Mouse (Mus musculus) brain, embryonic 18.5 days (tissue): ENCODE measurements around the gene BC030867.
"Not testable (repeated sequence)": the region's sequence is repeated elsewhere in the genome, so short reads cannot be mapped to it uniquely, and the experiment has no call there.

Experiments used
- DNase-seq: peaks from one replicate; pipeline ENCODE4 v3.0.0-alpha.2; 2012; ENCODE audit warnings: low read depth, low spot score

Gene BC030867

DNA sequence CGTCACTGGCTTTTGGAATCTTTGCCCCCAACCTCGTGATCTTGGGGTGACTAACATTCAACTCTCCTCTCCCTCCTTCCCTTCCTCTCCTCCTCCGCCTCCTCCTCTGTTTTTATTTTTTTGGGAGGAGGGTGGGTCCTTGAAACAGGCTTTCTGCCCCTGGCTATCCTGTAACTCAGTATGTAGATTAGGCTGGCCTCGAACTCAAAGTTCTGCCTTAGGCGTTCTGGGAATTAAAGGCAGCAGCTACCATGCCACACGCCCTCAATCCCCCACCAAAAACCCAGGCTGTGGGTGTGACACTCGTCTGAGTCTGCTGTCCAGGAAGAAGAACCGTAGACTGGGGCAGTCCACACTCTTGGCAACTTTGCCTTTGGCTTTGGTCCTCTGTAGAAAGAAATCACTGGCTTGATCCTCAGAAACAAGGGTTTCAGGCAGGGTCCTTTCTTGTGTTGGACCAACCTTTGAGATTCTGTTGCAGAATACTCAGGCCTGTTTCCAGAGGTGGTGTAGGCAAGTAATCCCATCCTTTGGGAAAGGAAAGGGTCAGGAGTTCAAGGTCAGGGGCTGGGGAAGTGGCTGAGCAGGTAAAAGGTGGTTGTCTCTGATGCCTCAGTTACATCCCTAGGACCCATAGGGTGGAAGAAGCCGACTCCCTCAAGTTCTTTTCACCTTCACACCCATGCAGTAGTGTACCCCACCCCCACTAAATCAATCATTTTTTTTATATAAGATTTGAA is 839 bp downstream of the BC030867 start:
- DNase-seq = no peak

DNA sequence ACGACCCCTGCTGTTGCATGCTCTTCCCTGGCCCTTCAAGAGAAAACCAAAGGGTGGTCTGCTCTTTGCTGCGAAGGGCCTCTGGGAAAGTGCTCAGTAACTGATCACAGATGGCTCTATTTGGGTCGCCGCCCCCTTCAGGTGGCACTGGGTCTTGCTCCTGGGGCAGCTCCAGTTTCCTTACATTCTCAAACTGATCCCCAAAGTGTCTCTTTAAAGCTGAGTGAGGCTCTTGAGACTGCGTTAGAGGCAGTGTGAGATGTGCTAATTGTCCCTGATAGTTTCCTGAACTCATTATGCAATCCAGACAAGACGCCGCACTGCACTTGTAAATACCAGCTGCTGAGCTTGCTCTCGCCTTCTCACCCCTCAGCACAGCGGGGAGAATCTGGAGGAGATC is 8.8 kb downstream of the BC030867 start:
- DNase-seq = no peak

DNA sequence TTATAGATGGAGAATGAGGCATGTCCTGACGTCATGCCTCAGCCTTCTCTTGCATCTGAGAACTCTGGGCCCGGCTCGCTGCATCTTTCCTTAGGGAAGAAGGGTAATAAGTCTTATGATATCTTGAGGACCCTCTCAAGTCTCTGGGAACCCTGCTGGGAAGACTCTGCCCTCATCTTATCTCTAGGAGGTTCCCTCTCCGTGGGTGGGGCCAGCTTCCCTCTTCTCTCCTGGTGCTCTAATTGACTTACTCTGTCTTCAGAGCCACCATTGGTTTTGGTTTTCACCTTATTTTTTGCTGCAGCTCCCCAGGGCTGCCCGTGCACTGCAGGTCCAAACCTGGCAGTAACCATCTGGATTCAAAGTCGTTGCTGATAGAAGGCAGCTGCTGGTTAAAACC is 9.4 kb downstream of the BC030867 start:
- DNase-seq = no peak

DNA sequence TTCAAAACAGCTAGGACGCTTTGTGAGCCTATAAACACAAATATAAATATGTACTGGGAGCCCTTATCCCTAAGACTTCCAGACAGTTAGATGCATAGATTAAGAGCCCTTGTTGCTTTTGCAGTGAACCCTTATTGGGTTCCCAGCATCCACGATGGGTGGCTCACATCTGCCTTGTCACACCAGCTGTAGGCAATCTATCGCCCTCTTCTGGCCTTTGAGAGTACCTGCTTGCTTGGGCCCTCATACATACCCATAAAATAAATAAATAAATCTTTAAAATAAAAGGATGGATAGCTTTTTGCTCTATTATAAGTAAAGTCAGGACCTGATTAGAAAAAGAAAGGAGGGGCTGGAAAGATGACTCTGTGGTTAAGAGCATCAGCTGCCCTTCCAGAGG is 9.8 kb downstream of the BC030867 start:
- DNase-seq = no peak

DNA sequence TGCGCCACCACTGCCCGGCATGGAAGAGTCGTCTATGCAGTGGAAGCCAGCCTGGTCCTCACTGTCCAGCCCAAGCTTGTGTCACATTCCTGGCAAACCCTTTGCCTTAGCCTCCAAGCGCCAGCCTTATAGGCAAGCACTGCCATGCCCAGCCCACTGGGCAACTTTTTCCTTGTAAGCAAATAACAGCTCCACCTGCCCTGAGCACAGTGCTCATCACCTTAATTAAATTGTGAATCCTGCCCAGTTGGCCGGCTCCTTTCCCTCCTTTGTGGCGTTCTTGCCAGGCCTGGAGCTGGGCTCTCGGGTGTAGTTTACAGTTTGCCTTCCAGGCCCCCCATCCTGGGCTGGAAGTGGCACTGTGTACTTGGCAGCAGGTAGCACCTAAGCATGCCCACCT is 14.5 kb downstream of the BC030867 start:
- no peak for DNase-seq

DNA sequence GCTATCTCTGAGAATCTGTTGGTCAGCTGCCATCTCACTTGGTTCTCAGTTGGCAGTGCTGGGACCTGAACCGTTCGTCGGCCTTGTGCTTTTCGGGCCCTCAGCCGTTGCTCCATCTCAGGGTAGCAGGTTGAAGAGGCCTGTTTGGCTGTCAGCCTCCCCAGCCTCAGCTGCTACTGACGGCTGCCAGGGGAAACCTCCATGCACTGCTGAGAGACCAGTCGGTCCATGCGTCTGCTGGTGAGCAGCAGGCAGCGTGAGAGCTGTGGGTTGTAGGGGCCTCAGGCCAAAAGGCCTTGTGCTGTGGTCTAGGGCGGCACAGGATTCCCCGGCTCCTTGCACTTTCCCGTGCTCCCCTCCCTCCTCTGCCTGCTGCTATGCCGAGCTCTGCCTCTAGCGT is 17.1 kb downstream of the BC030867 start:
- no peak for DNase-seq

DNA sequence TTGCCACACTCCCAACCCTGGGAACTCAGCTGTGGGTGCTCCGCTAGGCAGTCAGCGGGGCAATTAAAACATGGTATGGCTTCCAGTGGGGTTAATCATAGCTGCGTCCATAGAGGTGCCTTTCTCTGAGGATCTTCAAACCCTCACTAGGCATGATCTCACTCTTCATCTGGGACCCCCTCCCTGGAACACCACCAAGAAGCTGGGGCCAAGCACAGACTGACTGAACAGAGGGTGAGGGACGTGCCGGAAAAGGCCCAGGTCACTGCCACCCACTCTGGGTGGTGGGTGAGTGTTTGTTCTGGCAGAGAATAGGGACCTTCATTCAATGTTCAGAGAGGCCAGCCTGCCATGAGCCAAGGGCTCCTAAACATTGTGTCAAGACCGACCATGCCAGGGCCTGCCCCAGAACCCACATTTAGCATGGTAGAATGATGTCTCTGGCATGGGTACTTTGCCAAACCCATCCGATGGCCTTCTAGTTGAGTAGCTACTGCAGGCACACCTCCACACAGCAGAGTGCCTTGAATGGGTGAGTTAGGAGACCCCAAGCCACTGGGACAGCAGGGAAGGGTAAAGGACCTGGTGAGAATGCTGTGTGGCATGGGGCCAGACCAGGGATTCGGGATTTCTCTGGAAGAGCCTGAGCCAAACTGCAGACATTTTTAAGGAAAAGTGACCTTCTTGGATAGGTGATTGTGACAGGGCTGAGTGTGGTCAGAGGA is 18.1 kb downstream of the BC030867 start:
- no peak for DNase-seq

DNA sequence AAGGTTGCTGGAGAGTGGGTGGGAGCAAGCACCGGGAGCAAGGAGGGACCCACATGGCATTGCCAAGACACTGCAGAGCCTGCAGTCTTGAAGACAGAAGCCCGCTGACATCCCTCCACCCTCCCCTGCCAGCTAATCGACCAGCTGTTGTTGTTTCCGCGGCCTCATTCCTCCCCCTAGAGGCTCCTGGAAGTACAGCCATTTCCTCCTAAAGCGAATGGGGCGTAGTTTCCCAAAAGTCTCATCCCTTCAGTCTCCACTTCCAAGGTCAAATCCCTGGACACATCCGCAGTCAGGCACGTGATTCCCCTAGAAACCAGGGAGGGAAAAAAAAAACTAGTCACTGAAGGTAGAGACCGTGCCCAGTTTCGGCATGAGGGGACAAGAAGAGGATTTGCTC is 18.8 kb downstream of the BC030867 start:
- peak; percentile 42 for DNase-seq

DNA sequence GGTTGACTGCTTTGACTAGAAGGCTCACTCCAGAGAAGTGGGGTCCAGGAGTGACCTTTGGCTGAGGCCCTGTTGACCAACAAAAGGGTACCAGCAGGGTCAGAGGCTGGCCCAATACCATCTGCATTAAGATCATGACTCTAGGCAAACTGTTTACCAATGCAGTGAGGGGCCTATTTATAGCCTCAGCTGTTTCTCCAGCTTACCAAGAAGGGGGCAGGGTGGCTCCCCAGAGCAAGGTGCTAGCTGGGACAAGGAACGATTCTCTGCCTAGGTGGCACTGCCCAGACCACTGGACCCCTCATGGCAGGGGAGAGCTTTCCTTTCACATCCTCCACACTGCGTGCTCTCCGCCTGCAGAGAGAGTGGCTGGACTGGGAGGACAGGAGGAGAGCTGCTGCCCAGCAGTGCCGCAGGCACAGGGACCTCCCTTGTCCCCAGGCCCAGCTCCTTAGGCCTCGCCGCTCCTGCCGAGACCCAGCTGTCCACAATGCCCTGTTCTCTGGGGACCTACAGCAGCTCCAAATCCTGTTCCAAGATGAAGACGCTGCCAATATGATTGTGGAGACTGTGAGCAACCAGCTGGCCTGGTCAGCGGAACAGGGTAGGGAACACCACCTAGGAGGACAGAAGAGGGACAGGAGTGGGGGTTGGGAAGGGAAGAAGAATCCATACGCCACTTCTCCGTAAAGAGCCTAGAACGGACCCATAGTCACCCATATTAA is 20.0 kb downstream of the BC030867 start, which contains the start of gene Asb16:
Gene Asb16 (plus strand): TSS at position 224 of the 725 bp plus-strand sequence.
- DNase-seq = no peak

DNA sequence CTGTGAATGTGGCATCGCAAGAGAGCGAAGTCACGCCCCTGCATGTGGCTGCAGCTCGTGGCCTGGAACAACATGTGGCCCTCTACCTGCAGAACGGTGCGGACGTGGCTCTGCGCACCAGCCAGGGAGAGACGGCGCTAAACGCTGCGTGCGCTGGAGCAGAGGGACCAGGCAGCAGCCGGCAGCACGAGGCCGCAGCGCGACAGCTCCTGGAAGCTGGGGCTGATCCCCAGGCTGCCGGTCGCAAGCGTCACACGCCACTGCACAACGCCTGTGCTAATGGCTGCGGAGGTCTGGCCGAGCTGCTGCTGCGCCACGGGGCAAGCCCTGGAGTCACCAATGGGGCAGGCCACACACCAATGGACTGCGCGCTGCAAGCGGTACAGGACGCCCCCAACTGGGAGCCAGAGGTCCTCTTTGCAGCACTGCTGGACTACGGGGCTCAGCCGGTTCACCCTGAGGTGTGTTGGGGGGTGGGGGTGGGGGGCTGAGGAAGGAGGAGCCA is 27.8 kb downstream of the BC030867 start:
- no peak for DNase-seq

DNA sequence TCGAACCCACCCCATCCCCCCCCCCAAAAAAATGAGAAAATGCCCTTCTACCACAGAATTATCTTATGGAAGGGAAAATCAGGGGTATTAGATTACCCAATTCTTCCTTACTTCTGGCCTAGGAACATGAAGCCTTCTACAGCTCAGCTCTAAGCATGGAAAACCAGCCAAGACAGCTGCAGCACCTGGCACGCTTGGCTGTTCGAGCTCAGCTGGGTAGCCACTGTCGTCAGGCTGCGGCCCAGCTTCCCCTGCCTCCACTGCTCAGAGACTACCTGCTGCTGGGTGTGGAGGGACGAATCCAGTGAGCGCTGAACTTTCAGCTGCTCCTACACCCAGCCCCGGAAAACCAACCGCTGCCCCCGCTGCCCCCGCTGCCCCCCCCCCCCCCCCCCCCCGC is 29.1 kb downstream of the BC030867 start:
- DNase-seq = no peak

DNA sequence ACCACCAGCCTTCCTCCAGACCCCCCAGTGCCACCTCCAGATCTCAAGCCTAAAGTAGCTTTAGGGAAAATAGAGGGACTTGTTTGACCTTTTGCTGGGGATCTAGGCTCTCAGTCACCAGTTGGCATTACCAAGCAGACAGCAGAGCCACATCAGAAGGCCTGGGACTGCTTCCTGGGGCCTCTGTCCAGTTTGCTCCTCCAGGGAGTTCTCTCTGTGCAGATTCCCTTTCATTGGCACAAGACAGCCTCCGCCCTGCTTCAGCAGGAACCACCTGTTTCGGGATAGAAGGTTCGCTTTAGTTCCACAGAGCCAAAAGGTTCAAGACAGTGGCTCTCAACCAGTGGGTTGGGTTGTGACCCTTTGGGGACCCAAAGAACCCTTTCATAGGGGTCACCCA is 30.9 kb downstream of the BC030867 start:
- DNase-seq = no peak

DNA sequence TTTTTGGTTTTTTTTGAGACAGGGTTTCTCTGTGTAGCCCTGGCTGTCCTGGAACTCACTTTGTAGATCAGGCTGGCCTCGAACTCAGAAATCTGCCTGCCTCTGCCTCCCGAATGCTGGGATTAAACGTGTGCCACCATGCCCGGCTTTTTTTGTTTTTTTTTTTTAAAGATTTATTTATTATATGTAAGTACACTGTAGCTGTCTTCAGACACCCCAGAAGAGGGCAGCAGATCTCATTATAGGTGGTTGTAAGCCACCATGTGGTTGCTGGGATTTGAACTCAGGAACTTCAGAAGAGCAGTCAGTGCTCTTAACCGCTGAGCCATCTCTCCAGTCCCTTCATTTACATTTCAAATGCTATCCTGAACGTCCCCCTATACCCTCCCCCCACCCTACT is 31.6 kb downstream of the BC030867 start:
- DNase-seq = not testable (repeated sequence)

DNA sequence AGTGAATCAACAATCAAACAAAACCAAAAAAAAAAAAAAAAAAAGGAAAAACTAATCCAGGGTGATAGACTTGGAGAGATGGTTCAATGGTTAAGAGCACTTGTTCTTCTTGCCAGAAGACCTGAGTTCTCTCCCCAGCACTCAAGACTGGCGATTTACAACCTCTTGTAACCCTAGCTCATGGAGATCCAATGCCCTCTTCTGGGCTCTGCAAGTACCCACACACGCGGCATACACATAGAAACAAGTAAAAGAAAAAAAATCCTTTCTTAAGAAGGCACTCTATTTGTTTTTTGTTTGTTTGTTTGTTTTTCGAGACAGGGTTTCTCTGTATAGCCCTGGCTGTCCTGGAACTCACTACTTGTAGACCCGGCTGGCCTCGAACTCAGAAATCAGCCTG is 35.2 kb downstream of the BC030867 start:
- DNase-seq = no peak

DNA sequence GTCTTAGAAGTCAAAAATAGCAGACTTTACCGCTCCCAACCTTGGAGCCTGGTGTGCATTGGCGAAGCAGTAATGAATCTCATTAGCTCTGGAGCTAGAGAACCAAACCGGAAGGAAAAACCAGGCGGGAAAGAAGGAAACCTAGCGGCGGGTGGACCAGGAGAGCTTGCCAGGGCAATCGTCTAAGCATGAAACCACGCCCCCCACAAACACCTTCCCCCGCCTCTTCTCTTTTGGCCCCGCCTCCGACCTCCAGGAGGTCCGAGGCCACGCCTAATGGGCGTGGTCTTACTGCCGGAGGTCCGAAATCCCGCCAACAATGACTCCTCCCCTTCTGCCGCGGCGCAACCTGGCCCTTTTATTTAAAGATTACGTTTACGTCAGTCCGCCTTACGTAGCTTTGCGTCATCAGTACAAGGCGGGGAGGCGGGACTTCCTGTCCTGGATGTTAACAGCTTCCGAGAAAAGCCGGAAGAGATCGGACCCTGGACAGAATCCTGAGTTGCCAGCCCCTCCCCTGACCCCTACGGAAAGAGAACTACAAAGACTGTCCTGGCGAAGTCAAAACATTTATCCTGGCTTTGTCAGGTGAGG is 35.9 kb downstream of the BC030867 start, which contains the start of gene Tmub2:
Gene Tmub2 (plus strand): TSS at position 431 of the 594 bp plus-strand sequence.
- peak; percentile 97 for DNase-seq

DNA sequence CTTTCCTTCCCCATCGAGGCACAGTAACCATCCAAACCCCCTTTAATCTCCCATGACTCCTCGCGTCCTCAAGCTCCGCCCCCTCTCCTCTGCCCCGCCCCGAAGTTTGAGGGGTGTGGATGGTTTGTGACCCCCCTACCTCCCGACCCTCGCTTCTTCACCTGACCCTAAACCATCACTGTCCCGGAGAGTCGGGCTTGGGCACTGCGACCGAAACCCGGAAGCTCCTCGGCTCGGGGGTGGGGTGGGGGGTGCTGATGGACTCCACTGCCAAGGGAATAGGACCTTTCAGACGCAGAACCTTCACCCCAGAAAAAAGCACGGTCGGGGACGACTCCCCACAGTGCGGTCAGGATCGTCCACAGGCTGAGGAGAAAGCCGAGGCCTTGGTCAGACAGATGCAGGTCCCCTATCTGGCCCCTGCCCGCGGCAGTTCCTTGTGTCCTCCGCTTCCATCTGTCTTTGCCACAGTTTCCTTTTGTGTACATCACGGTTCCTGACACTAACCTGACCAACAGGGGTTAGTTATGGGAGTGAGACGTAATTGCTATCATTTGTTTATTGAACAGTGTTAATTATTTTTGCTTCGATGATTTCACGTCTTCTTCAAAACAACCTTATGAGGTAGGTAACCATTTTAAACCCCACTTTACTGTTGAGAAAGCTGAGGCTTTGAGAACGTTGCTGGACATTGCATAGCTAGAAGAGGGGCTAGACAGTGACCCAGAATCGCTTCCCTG is 36.6 kb downstream of the BC030867 start:
- DNase-seq = no peak

DNA sequence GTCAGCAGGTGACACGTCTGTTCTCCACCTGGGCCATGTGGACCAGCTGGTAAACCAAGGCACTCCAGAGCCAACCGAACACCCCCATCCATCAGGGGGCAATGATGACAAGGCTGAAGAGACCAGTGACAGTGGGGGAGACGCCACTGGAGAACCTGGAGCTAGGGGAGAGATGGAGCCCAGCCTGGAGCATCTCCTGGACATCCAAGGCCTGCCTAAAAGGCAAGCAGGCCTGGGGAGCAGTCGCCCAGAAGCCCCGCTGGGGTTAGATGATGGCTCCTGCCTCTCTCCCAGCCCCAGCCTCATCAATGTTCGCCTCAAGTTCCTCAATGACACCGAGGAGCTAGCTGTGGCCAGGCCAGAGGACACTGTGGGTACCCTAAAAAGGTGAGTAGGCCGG is 38.8 kb downstream of the BC030867 start:
- DNase-seq = no peak

DNA sequence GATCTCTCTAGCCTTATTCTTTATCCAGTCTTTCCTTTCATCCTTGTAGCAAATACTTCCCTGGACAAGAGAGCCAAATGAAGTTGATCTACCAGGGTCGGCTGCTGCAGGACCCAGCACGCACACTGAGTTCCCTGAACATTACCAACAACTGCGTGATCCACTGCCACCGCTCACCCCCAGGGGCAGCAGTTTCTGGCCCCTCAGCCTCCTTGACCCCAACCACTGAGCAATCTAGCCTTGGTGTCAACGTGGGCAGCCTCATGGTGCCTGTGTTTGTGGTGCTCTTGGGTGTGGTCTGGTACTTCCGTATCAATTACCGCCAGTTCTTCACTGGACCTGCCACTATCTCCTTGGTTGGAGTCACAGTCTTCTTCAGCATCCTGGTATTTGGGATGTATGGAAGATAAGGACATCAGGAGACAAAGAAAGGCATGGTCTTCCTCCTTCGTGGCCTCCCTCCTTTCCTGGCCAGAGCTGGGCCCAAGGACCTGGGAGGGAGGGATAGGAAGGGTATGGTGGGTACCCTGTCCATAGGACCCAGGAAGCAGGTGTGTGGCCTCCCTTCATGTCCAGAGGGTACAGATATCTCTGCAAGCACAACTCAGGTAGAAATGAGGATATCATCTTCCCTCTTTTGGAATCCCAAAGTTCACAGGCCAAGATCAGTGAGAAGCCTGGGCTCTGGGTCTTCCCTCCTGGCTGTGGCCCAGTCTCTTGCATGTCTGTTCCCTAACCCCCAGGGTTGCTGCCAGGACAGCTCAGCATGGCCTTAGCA is 39.5 kb downstream of the BC030867 start:
- no peak for DNase-seq

DNA sequence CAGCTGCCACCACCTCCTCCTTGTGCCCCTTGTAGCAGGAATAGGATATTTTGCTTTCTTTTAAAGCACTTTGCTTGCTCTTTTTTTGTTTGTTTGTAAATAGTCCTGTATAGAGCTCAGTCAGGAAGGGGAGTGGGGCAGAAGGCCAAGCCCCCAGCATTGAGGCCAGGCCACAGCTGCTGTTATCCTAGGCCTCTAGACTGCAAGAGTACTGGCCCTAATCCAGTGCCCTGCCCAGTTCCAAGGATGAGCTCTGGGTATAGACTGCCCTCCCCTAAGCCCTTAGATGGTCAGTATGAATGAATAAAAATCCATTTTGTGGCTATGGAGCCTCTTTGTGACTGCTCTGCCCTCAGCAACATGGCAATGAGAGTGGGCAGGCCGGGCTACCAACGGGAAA is 40.2 kb downstream of the BC030867 start:
- no peak for DNase-seq

DNA sequence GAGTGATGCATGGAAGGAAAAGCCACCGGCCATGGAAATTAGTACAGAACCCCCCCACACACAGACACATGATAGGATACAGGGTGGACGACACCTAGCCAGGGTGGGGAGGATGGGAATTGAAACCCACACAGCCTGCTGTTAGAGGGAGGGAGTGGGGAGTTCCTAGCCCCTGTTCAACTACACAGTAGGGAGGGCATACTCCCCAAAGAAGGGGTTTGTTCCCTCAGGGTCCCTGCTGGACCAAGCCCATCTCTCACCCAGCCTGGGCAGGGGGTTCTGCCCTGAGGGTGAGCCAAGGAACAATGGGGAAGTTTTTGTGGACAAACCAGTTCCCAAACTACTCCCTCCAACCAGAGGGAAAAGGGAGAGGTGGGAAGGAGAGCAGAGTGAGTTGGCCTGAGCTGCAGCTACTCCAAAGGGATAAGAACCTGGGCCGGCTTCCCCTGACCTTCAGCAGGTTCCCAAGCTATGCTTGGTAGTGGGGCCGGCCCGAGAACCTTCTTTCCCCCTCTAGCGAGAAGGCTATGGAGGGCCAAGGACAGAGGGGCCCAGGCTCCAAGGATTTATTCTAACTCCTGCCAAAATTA is 40.9 kb downstream of the BC030867 start:
- no peak for DNase-seq
